Mouse (Mus musculus): ENCODE measurements around the gene Rrp36. TPM values are rescaled to one million over a fixed set of nuclear protein-coding genes. Genes with fewer than 3 reads are reported as not detected.

Gene Rrp36
- total RNA-seq, 1 experiment from 2014 or later, result 26.8 TPM

Other genes starting within 250 kb of the Rrp36 start
- 0.61 and 1.4 TPM in 2 replicates for gene Crip3, start 245.4 kb downstream of the Rrp36 start, total RNA-seq (2021)
- gene Slc22a7, start 235.9 kb downstream of the Rrp36 start, total RNA-seq (2021), result not detected in 2 replicates
- gene Ttbk1, start 186.7 kb downstream of the Rrp36 start, total RNA-seq (2021), result 0.52 and 0.55 TPM in 2 replicates
- 5.3 and 8.4 TPM in 2 replicates for gene Dnph1, start 177.6 kb downstream of the Rrp36 start, total RNA-seq (2021)
- gene Cul9, start 128.0 kb downstream of the Rrp36 start, total RNA-seq (2021), result 21.1 and 32.5 TPM in 2 replicates
- gene Srf, start 118.2 kb downstream of the Rrp36 start, total RNA-seq (2021), result 37.1 and 47.1 TPM in 2 replicates
- gene Ptk7, start 44.8 kb downstream of the Rrp36 start, total RNA-seq (2021), result 8.0 and 16.8 TPM in 2 replicates
- 38.4 and 49.7 TPM in 2 replicates for gene Klc4, start 28.3 kb downstream of the Rrp36 start, total RNA-seq (2021)
- 96.4 and 119 TPM in 2 replicates for gene Mrpl2, start 28.1 kb downstream of the Rrp36 start, total RNA-seq (2021)
- 41.3 and 51.4 TPM in 2 replicates for gene Cul7, start 24.0 kb downstream of the Rrp36 start, total RNA-seq (2021)
- gene Mea1, start 4.4 kb upstream of the Rrp36 start, total RNA-seq (2021), result 89.2 and 90.4 TPM in 2 replicates
- 73.3 and 86.4 TPM in 2 replicates for gene Klhdc3, start 6.6 kb upstream of the Rrp36 start, total RNA-seq (2021)
- gene Ppp2r5d, start 30.8 kb upstream of the Rrp36 start, total RNA-seq (2021), result 44.9 and 47.2 TPM in 2 replicates
- gene Pex6, start 37.1 kb upstream of the Rrp36 start, total RNA-seq (2021), result 60.6 and 68.6 TPM in 2 replicates
- gene Gnmt, start 54.8 kb upstream of the Rrp36 start, total RNA-seq (2021), result 0.61 and 12.4 TPM in 2 replicates
- 50.0 and 64.6 TPM in 2 replicates for gene Cnpy3, start 77.9 kb upstream of the Rrp36 start, total RNA-seq (2021)
- not detected in 2 replicates for gene Ptcra, start 89.4 kb upstream of the Rrp36 start, total RNA-seq (2021)
- gene 2310039H08Rik, start 98.3 kb upstream of the Rrp36 start, total RNA-seq (2021), result 73.6 and 82.1 TPM in 2 replicates
- gene Rpl7l1, start 108.3 kb upstream of the Rrp36 start, total RNA-seq (2021), result 69.4 and 73.0 TPM in 2 replicates
- 24.6 and 26.0 TPM in 2 replicates for gene Bicral, start 184.1 kb upstream of the Rrp36 start, total RNA-seq (2021)
- 19.7 and 24.3 TPM in 2 replicates for gene Tbcc, start 216.3 kb upstream of the Rrp36 start, total RNA-seq (2021)
- gene Prph2, start 236.1 kb upstream of the Rrp36 start, total RNA-seq (2021), result not detected in 2 replicates